Mouse (Mus musculus) cortical plate, adult 2 months (tissue): ENCODE measurements around the gene Dnajc5.

Source experiments
- CTCF ChIP-seq: fragments of 200-500 bp; IDR thresholded peaks from 2 replicates; pipeline ENCODE4 v1.5.1; 2011; ENCODE audit warnings: mild to moderate bottlenecking, control low read depth, low read length; ENCODE audit not compliant: insufficient read depth; ENCODE audit errors: extremely low read depth
- POLR2A ChIP-seq: fragments of 200-500 bp; IDR thresholded peaks from 2 replicates; pipeline ENCODE4 v1.6.1; 2011; ENCODE audit warnings: mild to moderate bottlenecking, low read length, control low read depth; ENCODE audit not compliant: insufficient read depth; ENCODE audit errors: extremely low read depth

DNA sequence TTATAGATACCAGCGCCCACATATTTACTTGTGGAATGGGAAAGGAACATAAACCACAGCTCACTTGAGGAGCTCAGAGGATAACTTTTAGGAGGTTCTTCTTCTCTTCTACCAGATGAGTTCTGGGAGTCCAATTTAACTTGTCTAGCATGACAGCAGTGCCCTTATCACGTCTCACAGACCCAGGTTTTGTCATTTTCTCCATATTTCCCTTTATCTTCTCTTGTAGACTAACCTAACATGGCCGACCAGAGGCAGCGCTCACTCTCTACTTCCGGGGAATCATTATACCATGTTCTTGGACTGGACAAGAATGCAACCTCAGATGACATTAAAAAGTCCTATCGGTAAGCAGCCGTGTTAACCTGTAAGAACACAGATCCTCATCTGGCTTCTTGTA lies 25.9 kb downstream of the Dnajc5 start:
- no peak for TF ChIP-seq CTCF
- no peak for TF ChIP-seq POLR2A
